Mouse (Mus musculus) lung, postnatal 36 days (tissue): ENCODE measurements around the gene Sertad3.

ENCODE experiments used
- DNase-seq: peaks from one replicate; pipeline ENCODE4 v3.0.0; 2022; ENCODE audit warnings: mixed read lengths

Sertad3 gene

DNA sequence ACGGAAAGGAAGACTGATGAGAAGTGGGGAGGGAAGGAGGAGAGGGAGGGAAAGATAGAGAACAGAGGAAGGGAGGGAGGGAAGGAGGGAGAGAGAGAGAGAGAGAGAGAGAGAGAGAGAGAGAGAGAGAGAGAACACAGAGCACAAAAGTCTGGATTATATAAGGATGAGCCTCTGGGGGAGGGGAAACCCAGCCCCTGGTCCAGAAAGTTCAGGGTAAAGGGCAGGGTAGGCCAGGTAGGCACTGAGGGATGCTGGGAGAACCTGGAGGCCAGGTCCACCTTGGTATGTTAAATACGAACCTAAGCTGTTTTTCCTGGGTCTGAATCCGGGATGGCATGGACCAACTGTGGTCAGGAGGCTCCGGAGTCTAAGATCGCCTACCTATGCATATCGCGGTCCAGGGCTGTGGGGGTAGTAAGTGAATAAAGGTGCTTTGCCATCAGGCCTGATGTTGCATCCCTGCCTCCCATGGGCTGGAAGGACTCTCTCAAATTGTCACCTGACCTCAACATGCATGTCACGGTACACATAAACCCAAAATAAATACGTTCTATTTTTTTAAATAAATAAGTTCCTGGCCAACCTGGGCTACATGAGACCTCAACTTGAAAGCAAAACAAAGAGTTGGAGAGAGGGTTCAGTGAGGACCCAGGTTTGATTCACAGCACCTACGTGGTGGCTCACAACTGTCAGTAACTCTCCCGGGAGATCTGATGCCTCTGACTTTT, 2.0 kb upstream of the Sertad3 start:
- no peak for DNase-seq

DNA sequence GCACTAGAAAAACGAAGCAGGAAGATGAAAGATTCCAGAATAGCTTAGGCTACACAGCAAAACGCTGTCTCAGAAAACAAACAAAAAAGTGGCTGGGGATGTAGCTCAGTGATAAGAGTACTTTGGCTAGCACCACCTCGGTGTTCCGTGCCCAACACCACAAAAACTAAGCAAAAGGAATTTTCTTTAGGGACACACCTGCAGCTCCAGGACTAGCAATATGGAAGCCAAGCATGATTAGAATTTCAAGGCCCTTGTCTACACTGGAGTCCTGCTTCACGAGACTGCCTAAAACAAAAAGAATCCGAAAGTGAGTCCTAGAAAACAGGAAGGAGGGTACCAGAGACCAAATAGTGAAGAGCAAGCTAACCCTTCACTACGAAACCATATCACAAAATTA, 972 bp upstream of the Sertad3 start:
- DNase-seq: peak; percentile 35

DNA sequence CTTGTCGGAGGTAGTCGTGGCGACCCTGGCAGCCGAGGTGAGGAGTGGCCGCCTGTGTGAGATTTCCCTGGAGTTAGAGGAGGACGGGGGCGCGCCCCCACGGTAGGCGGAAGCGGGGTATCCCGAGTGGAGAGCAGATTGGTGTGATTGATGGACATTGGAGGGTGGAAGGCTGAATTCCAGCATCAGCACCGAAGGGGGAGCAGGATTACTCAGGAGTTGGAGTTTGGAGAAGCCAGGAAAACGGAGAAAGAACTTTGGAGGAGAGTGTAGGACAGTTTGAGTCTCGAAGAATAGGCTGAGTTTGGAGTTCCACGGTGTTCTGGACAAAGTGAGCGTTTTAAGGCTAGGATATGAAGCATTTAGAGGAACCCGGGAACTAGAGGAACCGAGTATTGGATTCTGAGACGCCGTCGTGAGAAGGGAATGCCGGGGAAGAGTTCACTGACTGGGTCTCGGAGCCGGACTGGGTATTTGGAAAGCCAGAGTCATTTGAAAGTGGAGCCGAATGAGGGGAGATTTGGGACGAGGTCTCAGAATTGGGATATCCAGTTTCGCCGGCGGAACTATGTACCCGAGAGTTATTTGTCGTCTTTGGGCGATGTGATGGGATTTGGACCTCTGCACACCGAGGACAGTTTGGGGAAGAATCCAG, 394 bp downstream of the Sertad3 start:
- no peak for DNase-seq

DNA sequence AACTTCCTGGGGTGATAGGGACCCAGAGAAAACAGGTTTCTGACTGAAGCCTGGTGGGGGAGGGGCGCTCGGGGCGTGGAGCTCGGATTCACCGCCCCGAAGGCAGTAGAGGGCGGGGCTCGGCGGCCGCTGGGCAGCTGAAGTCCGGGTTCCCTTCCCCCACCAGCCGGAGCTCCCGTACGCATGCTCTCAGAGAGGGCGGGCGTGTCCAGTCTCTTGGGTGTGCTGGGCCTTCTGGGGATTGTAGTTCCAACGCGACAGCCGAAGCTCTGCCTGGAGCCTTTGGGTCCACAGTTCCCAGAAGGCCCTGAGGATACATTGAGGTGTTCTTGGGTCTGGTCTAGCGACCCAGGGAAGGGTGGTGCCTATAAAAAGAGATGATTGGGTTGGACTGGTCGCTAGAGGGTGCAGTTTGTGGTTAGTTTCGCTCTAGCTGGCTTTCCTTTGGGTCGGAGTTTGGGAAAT, 954 bp downstream of the Sertad3 start:
- DNase-seq: peak; percentile 100

GRCm38 (mm10) chr7:27475596-27475995, 2.0 kb downstream of the Sertad3 start:
- DNase-seq: no peak

DNA sequence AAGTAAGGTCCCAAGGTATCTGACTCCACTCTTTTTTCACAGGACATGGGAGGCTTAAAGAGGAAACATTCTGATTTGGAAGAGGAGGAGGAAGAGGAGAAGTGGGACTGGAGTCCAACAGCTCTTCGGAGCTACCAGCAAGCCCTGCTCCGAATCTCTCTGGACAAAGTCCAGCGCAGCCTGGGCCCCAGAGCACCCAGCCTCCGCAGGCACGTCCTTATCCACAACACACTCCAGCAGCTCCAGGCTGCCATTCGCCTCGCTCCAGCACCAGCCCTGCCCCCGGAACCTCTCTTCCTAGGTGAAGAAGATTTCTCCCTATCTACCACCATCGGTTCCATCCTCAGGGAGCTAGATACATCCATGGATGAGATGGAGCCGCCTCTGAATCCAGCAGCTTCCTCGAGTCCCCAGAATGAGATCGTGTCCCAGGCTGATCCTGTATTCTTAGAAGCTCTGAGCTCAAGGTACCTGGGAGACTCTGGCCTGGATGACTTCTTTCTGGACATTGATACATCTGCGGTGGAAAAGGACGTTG, 2.6 kb downstream of the Sertad3 start:
- no peak for DNase-seq

GRCm38 (mm10) chr7:27478561-27478960, 5.0 kb downstream of the Sertad3 start:
- no peak for DNase-seq

DNA sequence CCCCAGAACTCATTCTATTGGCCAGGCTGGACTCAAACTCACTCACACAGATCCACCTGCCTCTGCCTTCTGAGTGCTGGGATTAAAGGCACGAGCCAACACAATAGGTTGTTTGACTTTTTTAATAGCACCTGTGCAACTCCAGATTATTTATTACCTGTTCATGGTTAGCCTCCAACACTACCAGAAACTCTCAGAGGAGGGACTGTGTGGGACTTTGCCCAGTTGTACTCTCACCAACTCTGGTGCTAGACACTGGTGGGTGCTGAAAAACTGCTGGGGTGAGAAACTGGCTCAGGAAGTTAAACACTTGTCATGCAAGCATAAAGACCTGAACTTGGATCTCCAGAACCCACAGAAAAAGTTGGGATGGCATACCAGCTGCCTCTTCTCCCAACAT, 6.2 kb downstream of the Sertad3 start:
- no peak for DNase-seq

DNA sequence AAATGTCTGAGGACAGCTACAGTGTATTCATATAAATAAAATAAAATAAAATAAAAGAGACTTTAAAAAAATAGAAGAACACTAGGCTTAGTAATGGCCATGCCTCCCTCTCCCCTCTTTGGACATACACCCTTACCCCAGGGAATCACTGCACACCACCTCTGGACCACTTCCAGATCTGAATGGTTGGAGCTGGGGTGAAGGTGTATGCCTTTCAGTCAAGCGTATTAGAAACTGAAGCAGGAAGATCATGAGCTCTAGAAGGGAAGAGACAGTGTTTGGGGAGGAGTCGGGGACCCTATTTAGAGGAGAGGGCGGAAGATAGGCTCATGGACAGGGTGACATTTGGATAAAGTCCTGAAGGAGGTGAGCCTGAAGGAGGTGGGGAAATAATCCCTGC, 6.9 kb downstream of the Sertad3 start:
- DNase-seq: no peak

DNA sequence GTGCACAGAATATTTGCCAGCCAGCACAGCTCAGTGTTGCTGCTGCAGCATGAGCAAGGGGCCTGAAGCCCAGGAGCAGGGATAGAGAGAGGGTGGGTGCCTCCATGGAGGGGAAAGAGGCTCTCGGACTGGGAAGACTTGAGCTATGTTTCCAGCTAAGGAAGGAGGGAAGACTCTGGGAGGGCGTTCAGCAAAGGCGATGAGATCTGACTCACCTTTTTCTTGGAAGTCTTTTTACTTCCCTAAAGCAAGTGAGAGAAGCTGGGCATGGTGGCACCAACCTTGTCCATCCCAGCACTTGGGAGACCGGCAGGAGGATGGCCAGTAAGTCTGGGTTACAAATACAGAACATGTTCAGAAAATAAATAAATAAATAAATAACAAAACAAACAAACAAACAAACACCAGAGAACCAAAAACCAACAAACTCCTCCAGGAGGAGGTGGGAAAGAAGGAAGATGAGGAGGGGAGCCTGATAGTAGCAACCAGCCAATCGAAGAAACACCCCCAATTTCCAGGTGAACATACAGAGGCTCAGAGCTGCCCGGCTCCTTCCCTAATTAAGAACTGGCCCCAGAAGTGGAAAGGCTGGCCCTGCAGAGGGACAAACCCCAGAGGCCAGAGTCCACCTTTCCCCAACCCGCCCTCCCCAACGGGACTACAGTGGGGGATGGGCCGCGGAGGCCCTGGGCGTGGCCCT, 7.5 kb downstream of the Sertad3 start:
- no peak for DNase-seq

GRCm38 (mm10) chr7:27481627-27481969, 8.0 kb downstream of the Sertad3 start:
- peak; percentile 92 for DNase-seq

DNA sequence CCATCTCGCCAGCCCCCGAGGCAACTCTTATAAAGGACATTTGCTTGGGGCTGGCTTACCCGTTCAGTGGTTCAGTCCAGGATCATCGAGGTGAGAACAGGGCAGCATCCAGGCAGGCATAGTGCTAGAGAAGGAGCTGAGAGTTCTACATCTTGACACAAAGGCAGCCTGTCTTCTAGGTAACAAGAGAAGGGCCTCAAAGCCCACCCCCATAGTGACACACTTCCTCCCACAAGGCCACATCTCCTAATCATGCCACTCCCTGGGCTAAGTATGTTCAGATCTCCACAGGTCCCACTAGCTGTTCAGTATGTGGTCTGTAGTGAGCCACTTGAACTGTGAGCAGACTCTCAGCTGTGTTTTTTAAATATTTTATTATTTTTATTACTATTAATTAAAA, 10.3 kb downstream of the Sertad3 start:
- DNase-seq: no peak

DNA sequence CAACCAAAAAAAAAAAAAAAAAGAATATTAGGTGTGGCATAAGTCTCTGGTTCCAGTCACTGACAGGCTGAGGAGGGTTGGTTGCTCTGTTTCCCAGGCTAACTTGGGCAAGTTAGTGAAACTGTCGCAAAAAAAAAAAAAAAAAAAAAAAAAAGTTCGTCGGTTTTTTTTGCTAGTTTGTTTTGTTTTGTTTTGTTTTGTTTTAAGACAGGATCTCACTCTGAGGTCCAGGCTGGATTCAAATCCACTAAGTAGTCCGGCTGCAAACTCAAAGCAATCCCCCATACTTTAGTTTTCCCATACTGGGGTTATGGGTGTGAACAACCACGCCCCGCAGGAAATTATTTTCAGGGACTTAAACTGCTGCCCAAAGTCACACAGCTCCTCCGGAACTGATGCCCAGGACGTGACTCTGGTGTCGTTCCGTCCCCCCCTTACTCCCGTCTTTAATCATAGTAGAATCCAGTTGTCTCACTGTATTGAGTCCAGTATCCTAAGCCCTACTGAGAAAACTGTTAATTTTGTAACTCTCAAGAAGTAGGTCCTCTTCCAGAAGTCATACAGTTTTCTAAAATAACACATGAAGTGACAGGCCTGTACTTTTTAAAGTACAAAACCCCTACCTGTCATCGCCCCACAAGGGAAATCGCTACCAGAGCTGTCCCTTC, 12.7 kb downstream of the Sertad3 start:
- peak; percentile 68 for DNase-seq

DNA sequence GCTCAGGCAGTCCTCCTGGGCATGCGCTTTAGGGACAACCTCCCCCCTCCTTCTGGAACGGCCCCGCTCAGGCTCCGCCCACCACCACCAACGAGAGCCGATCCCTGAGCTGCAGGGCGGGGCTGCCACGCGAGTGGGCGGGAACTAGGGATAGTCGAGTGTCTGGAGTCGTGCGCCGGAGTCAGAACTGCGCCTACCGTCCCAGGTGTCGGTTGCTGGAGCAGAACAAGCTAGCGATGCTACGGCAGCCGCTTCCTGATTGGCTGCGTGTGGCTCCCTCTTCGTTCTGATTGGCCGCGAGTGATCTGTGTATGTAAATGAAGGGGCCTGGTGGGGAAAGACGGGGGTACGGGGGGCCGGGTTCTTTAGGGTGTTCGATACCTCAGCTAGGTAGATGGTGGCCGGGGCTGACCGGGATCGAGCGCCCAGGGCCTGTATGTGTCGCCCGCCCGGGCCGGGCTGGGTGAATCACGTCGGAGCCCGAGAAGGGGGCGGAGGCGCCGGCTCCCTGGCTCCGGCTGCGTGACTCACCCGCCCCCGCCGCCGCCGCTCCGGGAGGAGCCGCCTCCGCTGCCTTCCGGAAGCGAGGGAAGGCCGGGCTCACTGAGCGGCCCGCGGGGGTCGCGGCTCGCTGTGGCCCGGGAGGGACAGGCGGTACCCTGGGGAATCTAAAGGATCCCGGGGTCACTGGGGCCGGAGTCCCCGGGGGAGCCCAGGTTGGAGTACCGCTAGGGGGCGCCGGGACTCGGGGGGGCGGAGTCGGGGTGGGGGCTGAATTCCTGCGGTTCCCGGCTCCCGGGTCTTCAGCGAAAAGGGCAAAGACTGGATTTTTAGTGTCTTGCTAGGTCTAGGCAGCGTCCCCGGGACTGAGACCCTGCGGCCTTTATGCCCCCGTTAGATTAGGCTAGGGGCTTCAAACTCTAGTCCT, 13.5 kb downstream of the Sertad3 start, which contains the start of gene Sertad1:
Gene Sertad1 (plus strand): TSS at position 141 of the 928 bp plus-strand sequence.
- DNase-seq: peak; percentile 100

DNA sequence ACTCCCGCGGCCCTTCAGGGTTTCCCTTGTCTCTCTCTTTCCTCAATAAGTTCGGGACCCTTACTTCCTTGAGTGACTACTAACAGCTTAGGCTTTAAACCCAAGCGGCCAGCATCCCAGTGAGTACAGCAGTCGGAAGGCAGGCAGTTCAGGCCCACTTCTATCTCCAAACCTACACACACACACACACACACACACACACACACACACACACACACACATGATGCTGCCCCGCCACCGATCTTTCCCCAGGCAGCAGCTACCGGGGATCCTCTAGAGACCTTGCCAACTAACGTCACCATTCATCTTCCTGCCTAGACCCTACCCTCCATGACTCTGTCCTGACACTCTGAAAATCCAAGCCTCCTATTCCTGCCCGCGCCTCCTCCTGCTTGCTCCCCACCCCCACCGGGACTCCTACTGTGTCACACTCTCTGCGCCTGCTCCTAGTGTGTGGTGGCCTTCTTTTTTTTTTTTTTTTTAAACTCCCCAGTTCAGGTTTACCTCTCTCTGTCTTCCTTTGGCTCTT, 14.2 kb downstream of the Sertad3 start:
- peak; percentile 87 for DNase-seq

GRCm38 (mm10) chr7:27489270-27489869, 15.8 kb downstream of the Sertad3 start:
- no peak for DNase-seq

GRCm38 (mm10) chr7:27490227-27490542, 16.6 kb downstream of the Sertad3 start:
- DNase-seq: no peak

GRCm38 (mm10) chr7:27490543-27491329, 17.2 kb downstream of the Sertad3 start:
- peak; percentile 97 for DNase-seq

DNA sequence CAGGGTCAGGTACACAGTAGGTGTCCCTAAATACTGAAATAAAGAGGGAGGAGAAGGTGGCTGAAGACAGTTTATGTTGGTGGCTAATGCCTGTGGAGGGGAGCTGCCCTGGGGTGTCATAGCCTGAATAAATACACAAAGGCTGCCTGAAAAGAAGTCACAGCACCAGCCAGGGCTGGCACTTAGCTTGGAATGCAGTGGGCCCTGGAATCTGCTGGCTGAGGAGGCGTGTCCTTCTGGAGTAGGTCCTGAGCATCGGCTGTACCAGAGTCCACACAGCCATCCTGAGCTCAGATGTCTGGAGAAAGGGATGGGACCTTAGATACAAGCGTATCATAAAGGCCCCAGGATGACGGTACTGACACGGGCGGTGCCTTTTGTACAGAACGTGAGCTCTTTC, 18.3 kb downstream of the Sertad3 start:
- peak; percentile 64 for DNase-seq

DNA sequence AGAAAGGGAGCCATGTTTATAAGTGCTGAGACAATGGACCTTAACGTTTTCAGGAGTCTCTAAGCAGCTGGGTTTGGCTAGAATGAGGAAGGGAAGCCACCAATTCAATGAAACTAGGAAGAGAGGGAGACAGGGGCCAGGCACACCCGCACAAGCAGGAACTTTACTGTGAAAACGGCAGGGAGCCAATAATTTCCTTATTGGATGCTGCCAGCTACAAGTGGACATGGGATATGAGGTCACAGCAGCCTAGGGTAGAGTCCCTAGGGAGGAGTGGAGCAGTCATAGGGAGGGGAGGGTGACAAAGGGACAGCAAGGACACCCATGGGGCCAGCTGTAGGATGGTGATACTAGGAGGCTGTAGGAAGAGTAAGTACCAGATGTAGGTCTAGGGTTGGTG, 19.5 kb downstream of the Sertad3 start:
- peak; percentile 75 for DNase-seq

GRCm38 (mm10) chr7:27493450-27493849, 19.9 kb downstream of the Sertad3 start:
- peak; percentile 66 for DNase-seq
